Mouse (Mus musculus) liver, adult 2 months (tissue): ENCODE measurements at regions not wholly inside any gene's neighbourhood (a gene's known extent, or its start where the extent isn't known, plus 50 kb on each side); places are given as distances from the start of the nearest gene placed in this dataset.

Experiments used
- CTCF ChIP-seq: fragments of 200-500 bp; IDR thresholded peaks from 2 replicates; pipeline ENCODE4 v1.5.1; 2011; ENCODE audit warnings: low read depth, low read length, control low read depth
- POLR2A ChIP-seq: fragments of 200-500 bp; IDR thresholded peaks from 2 replicates; pipeline ENCODE4 v1.6.1; 2011; ENCODE audit warnings: low read length, control low read depth; ENCODE audit not compliant: insufficient read depth; ENCODE audit errors: extremely low read depth

DNA sequence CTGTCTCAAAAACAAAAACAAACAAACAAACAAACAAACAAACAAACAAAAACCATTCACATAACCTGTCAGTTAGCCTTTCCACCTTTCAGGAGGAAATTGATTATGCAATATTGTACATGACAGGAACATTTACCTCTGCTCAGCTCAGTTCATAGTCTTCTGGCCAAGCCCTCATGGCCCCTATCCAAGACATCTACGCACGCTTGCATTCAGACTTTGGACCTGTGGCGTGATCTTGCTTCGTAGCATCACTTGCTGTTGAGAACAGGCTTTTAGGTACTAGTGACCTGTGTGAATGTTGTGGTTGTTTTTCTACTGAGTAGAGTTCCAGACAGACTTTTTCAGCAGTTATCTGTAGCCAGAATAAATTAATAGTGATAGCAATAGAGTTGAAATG, 619.4 kb downstream of the Tpm3-rs7 start:
- TF ChIP-seq CTCF (no peak), POLR2A (no peak)
